Mouse (Mus musculus): ENCODE measurements at regions not wholly inside any gene's neighbourhood (a gene's known extent, or its start where the extent isn't known, plus 50 kb on each side); places are given as distances from the start of the nearest gene placed in this dataset.

GRCm38 (mm10) chr1:73374531-73375375 is 359.0 kb upstream of the Tnp1 start:
- no peak for DNase-seq

DNA sequence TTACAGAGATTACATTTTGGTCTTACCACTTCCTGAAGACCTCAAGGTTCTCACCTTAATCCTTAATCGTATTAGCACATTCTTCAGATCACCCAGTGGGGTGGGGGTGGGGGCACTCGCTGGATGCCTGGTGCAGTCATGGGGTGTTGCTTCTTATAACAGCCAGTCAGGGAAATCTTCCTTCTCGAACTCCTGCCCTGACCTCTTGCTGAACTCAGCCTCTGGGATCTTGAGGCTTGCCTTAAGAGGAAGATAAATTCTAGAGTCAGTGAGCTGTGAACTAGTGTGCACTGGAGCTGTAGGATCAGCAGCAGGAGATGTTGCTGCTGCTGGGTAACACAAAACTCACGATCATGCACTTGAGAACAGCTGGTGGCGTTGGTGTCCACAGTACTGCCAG is 352.5 kb upstream of the Tnp1 start:
- intact Hi-C loops (cut with DNase I): loop anchor here (10.0 kb wide), 1 partner anchor 253 kb away; no protein-coding TSS in a partner anchor
- DNase-seq: no peak

More at GRCm38 (mm10) chr1:73374531-73375375, 359.0 kb upstream of the Tnp1 start:
- intact Hi-C loops (cut with DNase I): loop anchor here (5.0 kb wide), 1 partner anchor 502 kb away; the partner anchor contains the start of gene Igfbp5

DNA sequence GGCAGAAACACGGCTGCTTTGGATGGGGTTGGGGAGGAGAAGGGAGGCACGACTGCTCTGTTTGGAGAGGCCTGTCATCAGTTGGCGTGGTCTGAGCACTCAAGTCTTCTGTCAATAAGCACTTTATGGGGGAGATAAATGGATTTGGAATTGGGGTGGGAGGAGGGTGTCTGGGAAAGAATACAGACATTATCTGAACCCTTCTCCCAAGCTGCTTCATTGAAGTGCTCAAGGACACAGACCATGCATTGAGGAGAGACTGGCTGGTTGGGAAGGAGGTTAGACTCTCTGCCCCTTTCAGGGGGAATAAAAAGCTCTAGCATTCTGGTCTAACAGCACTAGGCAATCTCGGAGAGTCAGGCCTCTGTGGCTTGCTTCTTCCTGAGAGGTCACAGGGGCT is 350.1 kb upstream of the Tnp1 start:
- intact Hi-C loops (cut with DNase I): loop anchor here (10.0 kb wide), 1 partner anchor 251 kb away; no protein-coding TSS in a partner anchor
- DNase-seq: no peak

DNA sequence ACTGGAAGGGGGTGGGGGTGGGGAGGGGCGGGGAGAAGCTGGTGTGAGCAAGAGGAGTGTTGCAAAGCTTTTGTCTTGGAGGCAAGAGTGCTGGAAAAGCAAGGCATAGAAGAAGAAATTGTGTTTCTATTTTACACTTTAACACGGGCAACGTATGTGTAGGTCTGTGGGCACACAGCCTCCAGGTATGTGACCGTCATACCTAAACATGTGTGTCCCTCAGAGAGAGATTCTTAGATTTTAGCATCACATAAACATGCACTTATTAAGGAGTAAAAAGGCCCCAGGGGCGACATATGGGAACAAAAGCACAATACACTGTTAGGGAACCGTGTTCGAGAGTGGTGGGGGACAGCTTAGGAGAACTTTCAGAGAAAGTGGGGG is 348.6 kb upstream of the Tnp1 start:
- no peak for DNase-seq
- intact Hi-C loops (cut with DNase I): loop anchor here (10.0 kb wide), 1 partner anchor 249 kb away; no protein-coding TSS in a partner anchor

GRCm38 (mm10) chr1:73363549-73364299 is 348.0 kb upstream of the Tnp1 start:
- intact Hi-C loops (cut with DNase I): loop anchor here (10.0 kb wide), 1 partner anchor 249 kb away; no protein-coding TSS in a partner anchor

DNA sequence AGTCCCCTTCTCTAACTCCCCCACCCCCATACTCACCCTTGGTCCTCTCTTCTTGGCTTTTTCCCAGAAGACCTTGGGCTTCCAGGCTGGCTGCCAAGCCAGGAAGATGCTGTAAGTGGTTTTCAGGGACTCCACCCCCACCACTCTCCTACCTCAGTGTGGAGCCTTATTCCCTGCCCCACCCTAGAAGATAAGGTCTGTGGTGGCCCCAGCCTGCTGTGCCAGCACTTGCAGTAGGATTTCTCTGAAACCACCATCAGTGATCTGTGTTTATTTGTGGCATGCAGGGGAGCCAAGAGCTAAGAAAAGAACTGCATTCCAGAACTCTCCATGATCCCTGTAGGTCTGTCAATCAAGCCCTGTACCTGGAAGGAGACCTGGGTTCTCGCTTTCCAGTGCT is 346.4 kb upstream of the Tnp1 start:
- intact Hi-C loops (cut with DNase I): loop anchor here (10.0 kb wide), 1 partner anchor 247 kb away; no protein-coding TSS in a partner anchor
- peak; percentile 44 to 56 for DNase-seq

More at GRCm38 (mm10) chr1:73363549-73364299, 348.0 kb upstream of the Tnp1 start:
- peak; percentile 38 to 50 for DNase-seq

DNA sequence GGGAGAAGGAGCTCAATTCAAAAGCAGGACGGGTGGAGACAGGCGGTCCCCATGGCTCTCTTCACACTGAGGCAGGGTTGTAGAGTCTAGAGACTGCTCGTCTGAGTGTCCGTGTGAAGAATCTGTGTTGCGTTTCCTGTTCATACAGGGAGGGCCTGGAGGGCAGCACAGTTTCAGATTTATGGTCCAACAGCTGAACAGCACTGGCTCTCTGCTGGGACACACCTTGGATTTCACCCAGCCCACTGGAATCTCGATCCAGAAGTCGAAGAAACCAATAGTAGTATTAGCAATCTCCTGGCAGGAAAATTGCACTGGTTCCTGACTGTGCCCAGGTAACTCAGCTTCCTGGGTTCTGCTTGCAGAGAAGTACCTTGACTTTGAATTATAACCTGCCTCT is 345.6 kb upstream of the Tnp1 start:
- DNase-seq: no peak
- intact Hi-C loops (cut with DNase I): loop anchor here (10.0 kb wide), 1 partner anchor 246 kb away; no protein-coding TSS in a partner anchor

GRCm38 (mm10) chr1:73354447-73354846 is 338.7 kb upstream of the Tnp1 start:
- intact Hi-C loops (cut with DNase I): no loop called here
- DNase-seq: no peak

- intact Hi-C loops (cut with DNase I): no loop called here
- no peak for DNase-seq
Observed at GRCm38 (mm10) chr1:73348476-73348875, 332.8 kb upstream of the Tnp1 start.

- intact Hi-C loops (cut with DNase I): no loop called here
Observed at GRCm38 (mm10) chr1:73344587-73344986, 328.9 kb upstream of the Tnp1 start.

DNA sequence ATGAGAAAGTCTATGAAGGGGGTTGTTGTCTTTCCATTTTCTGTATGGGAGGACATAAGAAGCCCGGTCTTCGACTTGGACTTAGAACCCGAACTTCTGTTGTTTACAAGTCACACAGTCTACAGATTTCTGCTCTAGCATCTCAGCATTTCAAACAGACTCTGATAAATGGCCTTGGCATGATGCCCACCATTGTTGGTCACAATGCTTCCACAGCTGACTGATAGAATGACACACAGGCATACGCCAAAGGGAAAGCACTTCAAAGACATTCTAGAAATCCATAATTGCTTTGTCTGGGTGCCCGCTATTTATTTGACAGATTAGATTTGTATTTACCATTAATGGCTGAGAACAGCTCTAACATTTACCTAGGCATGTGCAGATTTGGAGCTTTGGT is 326.2 kb upstream of the Tnp1 start:
- intact Hi-C loops (cut with DNase I): no loop called here
- peak in 1 of 2 experiments; percentile 23 for DNase-seq

More at GRCm38 (mm10) chr1:73344587-73344986, 328.9 kb upstream of the Tnp1 start:
- no peak for DNase-seq

DNA sequence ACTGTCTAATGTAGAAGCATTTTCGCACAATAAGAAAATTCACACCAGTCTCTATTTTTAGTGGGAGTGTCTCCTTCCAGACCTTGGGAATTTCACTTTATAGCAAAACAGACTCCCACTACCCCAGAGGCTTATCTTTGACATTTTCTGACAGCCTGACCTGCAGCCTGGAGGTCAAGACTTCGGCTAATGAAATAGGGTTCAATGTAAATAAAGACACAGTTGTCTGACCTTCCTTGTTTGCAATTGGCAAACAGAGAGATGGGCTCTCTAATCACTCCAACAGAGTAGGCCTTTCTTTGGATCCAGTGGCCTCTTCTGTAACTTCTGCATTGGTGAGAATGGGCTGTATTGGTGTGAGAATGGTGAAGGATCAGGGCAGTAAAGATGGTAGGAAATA is 321.7 kb upstream of the Tnp1 start:
- no peak for DNase-seq
- intact Hi-C loops (cut with DNase I): no loop called here

DNA sequence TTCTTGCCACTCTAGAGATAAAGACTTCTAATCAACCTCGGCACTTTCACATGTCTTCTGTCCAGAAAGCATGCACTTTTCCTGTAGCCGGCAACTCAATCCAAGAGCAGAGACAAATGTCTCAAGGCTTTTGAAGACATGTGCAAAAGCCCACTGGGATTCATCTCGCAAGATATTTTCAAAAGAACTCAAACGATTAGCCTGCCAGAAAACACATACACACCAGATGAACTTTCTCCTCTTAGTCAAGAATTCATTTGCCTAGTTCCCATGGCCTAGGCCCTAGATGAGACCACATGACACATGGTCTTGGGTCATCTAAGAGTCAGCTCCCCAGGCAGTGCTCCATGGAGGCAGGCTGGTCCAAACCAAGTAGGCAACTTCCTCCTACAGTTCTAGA is 293.8 kb upstream of the Tnp1 start:
- peak in 1 of 2 experiments; percentile 18 for DNase-seq

GRCm38 (mm10) chr1:73308420-73308819 is 292.7 kb upstream of the Tnp1 start:
- intact Hi-C loops (cut with DNase I): no loop called here
- DNase-seq: no peak

More for the DNA sequence above, 293.8 kb upstream of the Tnp1 start:
- intact Hi-C loops (cut with DNase I): no loop called here

- intact Hi-C loops (cut with DNase I): no loop called here
- DNase-seq: no peak
Observed at GRCm38 (mm10) chr1:73307194-73307593, 291.5 kb upstream of the Tnp1 start.

DNA sequence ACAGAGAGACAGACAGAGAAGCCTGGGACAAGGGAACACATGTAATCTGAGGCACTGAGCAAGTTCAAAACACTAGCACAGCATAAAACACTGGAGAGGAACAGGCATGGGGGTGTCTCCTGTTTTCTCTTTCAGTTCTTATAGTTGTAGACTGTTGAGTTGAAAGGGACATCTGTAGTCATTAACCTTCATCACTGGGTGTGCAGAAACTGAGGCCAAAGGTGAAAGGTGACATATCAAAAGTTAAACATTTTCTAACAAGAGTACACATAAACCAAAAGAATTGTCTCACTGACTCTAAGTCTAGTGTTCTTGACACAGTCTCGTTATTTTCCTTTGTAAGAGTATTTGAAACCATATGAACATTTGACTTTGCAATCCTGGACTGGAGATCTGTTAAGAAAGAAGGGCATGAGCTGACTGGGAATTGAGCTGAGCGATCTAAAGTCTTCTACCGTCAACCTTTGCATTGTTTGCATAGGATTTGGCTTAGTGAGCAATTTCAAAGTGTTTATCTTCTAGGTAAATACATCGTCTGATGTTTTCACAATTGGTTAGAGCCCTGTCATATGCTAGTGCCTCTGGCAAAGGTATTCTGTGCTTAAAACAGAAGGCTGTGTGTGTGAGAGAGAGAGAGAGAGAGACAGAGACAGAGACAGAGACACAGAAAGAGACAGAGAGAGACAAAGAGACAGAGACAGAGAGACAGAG is 284.4 kb upstream of the Tnp1 start:
- intact Hi-C loops (cut with DNase I): no loop called here
- no peak for DNase-seq

DNA sequence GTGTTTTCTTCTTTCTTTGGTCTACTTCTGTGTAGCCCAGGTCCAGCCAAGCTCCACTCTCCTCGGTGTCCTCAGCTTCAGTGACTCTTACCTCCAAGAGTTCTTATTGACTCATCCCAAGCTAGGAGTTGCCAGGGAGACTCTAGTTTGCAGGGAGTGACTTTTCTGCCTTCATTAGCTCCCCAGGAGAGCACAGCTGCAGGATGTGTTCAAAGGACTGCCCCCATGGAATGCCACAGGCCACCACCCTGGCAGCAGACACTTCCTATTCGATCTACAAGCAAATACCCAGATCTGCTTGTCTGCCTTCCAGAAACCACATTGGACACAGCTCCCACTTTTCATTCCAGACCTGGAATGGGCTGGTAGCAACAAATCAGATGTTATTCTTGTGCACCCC is 269.6 kb upstream of the Tnp1 start:
- intact Hi-C loops (cut with DNase I): no loop called here
- DNase-seq: no peak

DNA sequence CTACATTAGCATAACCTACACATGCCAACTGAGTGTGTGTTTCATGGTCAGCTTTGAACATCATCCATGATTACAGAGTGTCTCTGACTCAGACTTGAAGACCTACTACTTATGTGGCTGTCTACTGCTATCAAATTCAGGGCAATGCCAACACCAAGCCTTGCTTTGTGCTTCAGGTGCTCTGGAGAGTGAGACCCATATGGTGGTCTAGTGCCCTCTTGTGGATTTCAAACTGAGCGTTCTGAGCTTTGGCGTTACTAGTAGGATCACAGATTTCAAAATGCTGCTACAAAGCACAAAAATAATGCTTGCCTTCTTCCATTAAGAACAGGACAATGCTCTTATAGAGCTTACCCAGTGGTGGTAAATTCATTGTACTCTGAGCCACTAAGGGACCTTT is 258.8 kb upstream of the Tnp1 start:
- peak; percentile 23 to 39 for DNase-seq
- intact Hi-C loops (cut with DNase I): loop anchor here (1.0 to 10.0 kb wide), 4 partner anchors 396 to 560 kb away; partner anchors contain the start of gene Rpl37a

DNA sequence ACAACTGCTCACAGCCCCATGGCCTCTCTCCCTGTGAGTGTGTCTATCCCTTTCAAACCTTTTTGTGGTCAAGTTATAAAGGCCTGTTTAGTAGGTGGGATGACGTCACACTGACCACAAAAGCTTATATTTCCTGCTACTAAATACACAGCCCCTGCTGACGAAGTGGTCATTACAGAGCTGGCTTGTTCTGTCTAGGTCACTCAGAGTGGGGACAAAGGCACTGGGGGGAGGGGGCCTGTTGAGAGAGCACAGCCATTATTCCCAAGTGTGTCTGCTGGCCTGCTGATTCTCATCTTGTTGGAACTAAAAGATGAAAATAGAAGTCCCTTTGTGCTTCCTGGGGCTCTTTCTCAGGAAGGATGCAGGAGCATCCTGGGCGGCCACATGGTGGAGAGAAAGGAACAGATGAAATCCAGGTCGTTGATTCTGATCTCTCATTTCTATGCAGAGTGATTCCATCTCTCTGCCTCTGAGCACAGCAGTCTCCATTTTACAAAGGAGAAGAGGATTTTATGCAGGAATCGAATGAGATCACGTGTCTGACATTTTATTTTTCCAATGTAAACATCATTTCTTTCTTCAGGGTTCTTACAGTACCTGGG is 255.2 kb upstream of the Tnp1 start:
- DNase-seq: no peak
- intact Hi-C loops (cut with DNase I): loop anchor here (10.0 kb wide), 2 partner anchors 464 to 556 kb away; partner anchors contain the start of gene Rpl37a
